Mouse (Mus musculus) lung, postnatal 0 days (tissue): ENCODE results near the gene Rsl24d1.

ENCODE experiments used
- CTCF ChIP-seq: IDR thresholded peaks from 2 replicates; pipeline ENCODE4 v1.5.1; 2016; ENCODE audit warnings: antibody characterized with exemption, mild to moderate bottlenecking
- EP300 ChIP-seq: IDR thresholded peaks from 2 replicates; pipeline ENCODE4 v1.6.1; 2016; ENCODE audit warnings: antibody characterized with exemption, mild to moderate bottlenecking, control low read depth

DNA sequence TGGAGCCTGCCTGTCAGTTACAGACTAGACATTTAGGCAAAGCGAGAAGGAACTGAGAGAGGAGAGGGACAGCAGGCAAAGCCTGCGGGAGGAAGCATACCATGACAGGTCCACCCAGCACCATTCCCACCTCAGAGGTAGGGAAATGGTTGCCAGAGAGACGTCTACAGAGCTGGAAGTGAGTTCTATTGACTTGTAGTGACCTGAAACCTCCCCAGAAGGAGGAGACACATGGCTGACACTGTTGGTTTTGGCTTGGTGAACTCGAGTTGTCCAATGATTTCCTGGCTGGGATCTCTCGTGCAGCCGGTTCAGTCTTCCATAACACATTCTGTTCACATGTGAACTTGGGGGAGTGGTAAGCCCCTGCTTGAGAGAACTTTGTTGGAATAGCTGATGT lies 29.3 kb upstream of the Rsl24d1 start:
- TF ChIP-seq CTCF (no peak), EP300 (no peak)
